Mouse (Mus musculus): ENCODE data around the gene Snd1. TPM values are rescaled to one million over a fixed set of nuclear protein-coding genes. Genes with fewer than 3 reads are reported as not detected.
"Not testable (repeated sequence)": the region's sequence is repeated elsewhere in the genome, so short reads cannot be mapped to it uniquely, and the experiment has no call there.

Snd1 gene
- polyA plus RNA-seq, 1 experiment from 2014 or later, result 64.8 TPM

GRCm38 (mm10) chr6:28898836-28899235, 423.9 kb downstream of the Snd1 start:
- H3K4me3 ChIP-seq (ENCODE audit: inconsistent target), result no peak overlapping the region
- H3K27ac ChIP-seq, result no peak overlapping the region
- H3K36me3 ChIP-seq (ENCODE audit: inconsistent target), result no peaks in the 10 kb centered on the region
- H3K79me2 ChIP-seq (ENCODE audit: inconsistent target), result no peaks in the 10 kb centered on the region
- WGBS (ENCODE audit: missing documents), result 24% methylated on average over 10 of the region's 10 CpGs

- Histone ChIP-seq H3K36me3 (ENCODE audit: inconsistent target) (no peaks in the 10 kb centered on the region), H3K27ac (no peak overlapping the region), H3K79me2 (ENCODE audit: inconsistent target) (no peaks in the 10 kb centered on the region), H3K4me3 (ENCODE audit: inconsistent target) (no peak overlapping the region)
- 81% methylated on average over 2 of the region's 2 CpGs for WGBS (ENCODE audit: missing documents)
Measured at GRCm38 (mm10) chr6:28902573-28902972, 427.6 kb downstream of the Snd1 start.

GRCm38 (mm10) chr6:28904417-28904816, 429.5 kb downstream of the Snd1 start:
- 65% methylated on average over 3 of the region's 4 CpGs for WGBS (ENCODE audit: missing documents)
- Histone ChIP-seq H3K4me3 (ENCODE audit: inconsistent target) (no peak overlapping the region), H3K79me2 (ENCODE audit: inconsistent target) (no peaks in the 10 kb centered on the region), H3K36me3 (ENCODE audit: inconsistent target) (no peaks in the 10 kb centered on the region), H3K27ac (no peak overlapping the region)

- Histone ChIP-seq H3K4me3 (ENCODE audit: inconsistent target) (no peak overlapping the region), H3K36me3 (ENCODE audit: inconsistent target) (no peaks in the 10 kb centered on the region), H3K27ac (no peak overlapping the region), H3K79me2 (ENCODE audit: inconsistent target) (no peaks in the 10 kb centered on the region)
- 79% methylated on average over 8 of the region's 8 CpGs for WGBS (ENCODE audit: missing documents)
Measured at GRCm38 (mm10) chr6:28905301-28905700, 430.4 kb downstream of the Snd1 start.

DNA sequence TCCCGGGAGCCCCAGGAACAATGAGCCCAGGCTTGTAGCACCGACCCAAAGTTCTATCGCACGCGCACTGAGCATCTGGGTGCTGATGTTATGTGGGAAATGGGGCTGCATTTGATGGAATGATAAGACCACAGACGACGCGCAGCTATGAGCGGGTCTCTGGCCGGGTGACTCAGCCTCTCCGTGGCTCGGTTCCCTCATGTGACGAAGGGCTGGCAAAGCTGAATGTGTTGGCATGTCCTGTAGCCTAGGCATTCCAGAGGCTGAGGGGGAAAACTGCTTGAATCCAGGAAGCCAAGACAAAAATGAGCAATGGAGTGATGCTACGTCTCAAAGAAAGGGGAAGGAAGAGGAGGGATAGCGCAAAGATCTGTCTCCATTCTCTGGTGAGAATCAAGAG, 434.9 kb downstream of the Snd1 start:
- Histone ChIP-seq H3K4me3 (ENCODE audit: inconsistent target) (no peak overlapping the region), H3K36me3 (ENCODE audit: inconsistent target) (no peaks in the 10 kb centered on the region), H3K27ac (no peak overlapping the region), H3K79me2 (ENCODE audit: inconsistent target) (no peaks in the 10 kb centered on the region)
- WGBS (ENCODE audit: missing documents), result 73% methylated on average over 15 of the region's 15 CpGs

- Histone ChIP-seq H3K27ac (no peak overlapping the region), H3K4me3 (ENCODE audit: inconsistent target) (no peak overlapping the region), H3K36me3 (ENCODE audit: inconsistent target) (no peaks in the 10 kb centered on the region), H3K79me2 (ENCODE audit: inconsistent target) (no peaks in the 10 kb centered on the region)
- 63% methylated on average over 1 of the region's 1 CpGs for WGBS (ENCODE audit: missing documents)
Measured at GRCm38 (mm10) chr6:28914981-28915380, 440.0 kb downstream of the Snd1 start.

GRCm38 (mm10) chr6:28916630-28917029, 441.7 kb downstream of the Snd1 start:
- WGBS (ENCODE audit: missing documents), result 30% methylated on average over 8 of the region's 8 CpGs
- no peaks in the 10 kb centered on the region for H3K79me2 ChIP-seq (ENCODE audit: inconsistent target)

GRCm38 (mm10) chr6:28919346-28919745, 444.4 kb downstream of the Snd1 start:
- H3K79me2 ChIP-seq (ENCODE audit: inconsistent target), result no peaks in the 10 kb centered on the region
- H3K36me3 ChIP-seq (ENCODE audit: inconsistent target), result no peaks in the 10 kb centered on the region
- H3K4me3 ChIP-seq (ENCODE audit: inconsistent target), result no peak overlapping the region
- WGBS (ENCODE audit: missing documents), result 85% methylated on average over 6 of the region's 6 CpGs
- no peak overlapping the region for H3K27ac ChIP-seq

More at GRCm38 (mm10) chr6:28916630-28917029, 441.7 kb downstream of the Snd1 start:
- Histone ChIP-seq H3K36me3 (ENCODE audit: inconsistent target) (no peaks in the 10 kb centered on the region), H3K27ac (no peak overlapping the region), H3K4me3 (ENCODE audit: inconsistent target) (no peak overlapping the region)

DNA sequence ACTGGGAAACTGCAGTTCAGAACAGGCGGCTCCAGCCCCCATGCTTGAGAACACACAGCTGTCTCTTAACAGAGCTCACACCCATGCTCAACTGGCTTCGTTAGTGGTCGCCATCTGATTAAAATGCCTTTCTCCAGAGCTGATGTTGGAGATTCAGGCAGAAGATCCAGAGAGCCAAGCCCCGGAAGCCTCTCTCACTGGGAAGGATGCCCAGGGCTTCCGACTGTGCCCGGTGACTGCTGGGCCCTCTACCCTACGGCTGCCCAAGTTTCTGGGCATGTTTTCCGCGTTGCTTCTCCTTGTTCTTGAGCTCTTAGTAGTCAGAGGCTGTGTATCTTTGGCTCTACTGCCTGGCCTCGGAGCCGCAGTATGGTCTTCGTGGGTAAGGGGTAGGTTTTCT, 447.4 kb downstream of the Snd1 start:
- WGBS (ENCODE audit: missing documents), result 92% methylated on average over 12 of the region's 12 CpGs

GRCm38 (mm10) chr6:28923091-28923824, 448.3 kb downstream of the Snd1 start:
- 87% methylated on average over 11 of the region's 11 CpGs for WGBS (ENCODE audit: missing documents)
- H3K79me2 ChIP-seq (ENCODE audit: inconsistent target), result no peaks in the 10 kb centered on the region
- H3K36me3 ChIP-seq (ENCODE audit: inconsistent target), result no peaks in the 10 kb centered on the region
- no peak overlapping the region for H3K27ac ChIP-seq
- no peak overlapping the region for H3K4me3 ChIP-seq (ENCODE audit: inconsistent target)

More for the DNA sequence above, 447.4 kb downstream of the Snd1 start:
- no peak overlapping the region for H3K27ac ChIP-seq
- no peak overlapping the region for H3K4me3 ChIP-seq (ENCODE audit: inconsistent target)
- H3K79me2 ChIP-seq (ENCODE audit: inconsistent target), result no peaks in the 10 kb centered on the region
- no peaks in the 10 kb centered on the region for H3K36me3 ChIP-seq (ENCODE audit: inconsistent target)

GRCm38 (mm10) chr6:28923837-28924236, 448.9 kb downstream of the Snd1 start:
- H3K36me3 ChIP-seq (ENCODE audit: inconsistent target), result no peaks in the 10 kb centered on the region
- no peak overlapping the region for H3K27ac ChIP-seq
- no peak overlapping the region for H3K4me3 ChIP-seq (ENCODE audit: inconsistent target)
- 80% methylated on average over 9 of the region's 10 CpGs for WGBS (ENCODE audit: missing documents)
- no peaks in the 10 kb centered on the region for H3K79me2 ChIP-seq (ENCODE audit: inconsistent target)

DNA sequence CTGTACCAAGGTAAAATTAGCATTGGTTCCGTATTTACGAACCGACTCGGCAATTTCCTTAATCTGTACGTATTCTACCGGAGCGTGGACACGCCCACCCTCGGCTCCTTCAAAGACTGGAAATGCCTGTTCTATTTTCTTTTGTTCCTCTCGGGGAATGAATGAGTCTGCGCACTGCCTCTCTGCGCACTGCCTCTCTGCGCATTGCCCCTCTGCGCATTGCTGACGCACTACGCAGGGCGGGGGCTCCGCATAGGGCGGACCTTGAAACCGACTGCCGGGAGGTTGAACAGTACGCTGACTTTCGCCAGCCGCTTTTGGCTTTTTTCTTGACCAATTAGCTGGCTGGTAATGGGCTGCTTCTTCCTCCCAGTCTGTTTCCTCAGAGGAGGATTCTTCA, 453.0 kb downstream of the Snd1 start:
- H3K36me3 ChIP-seq (ENCODE audit: inconsistent target); H3K4me3 ChIP-seq (ENCODE audit: inconsistent target); H3K79me2 ChIP-seq (ENCODE audit: inconsistent target); H3K27ac ChIP-seq: not testable (repeated sequence)
- whole genome bisulfite sequencing (ENCODE audit: missing documents), result no CpG with 5 or more reads among the region's 24 CpGs

GRCm38 (mm10) chr6:28929169-28929803, 454.3 kb downstream of the Snd1 start:
- H3K4me3 ChIP-seq (ENCODE audit: inconsistent target), result not testable (repeated sequence)

DNA sequence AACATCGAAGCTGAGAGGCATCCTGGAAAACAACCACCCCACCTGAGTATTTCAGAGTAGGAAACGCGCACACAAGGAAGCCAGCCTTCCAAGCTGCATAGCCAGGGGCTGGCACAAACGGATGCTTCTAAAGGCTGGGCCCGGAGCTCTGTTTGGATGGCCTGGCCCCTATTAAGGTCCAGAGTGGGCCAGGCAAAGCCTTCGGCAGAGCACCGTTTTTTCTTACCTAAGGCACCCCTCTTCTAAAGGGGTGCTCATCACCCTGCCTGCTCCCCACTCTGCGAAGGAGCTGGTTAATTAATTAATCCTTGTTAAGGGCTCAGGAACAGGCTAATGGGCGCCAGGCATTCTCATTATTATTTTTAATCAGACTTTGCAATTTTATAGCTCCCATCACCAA, 456.3 kb downstream of the Snd1 start:
- H3K4me3 ChIP-seq (ENCODE audit: inconsistent target), result no peak overlapping the region
- 84% methylated on average over 9 of the region's 9 CpGs for WGBS (ENCODE audit: missing documents)
- no peaks in the 10 kb centered on the region for H3K79me2 ChIP-seq (ENCODE audit: inconsistent target)
- H3K36me3 ChIP-seq (ENCODE audit: inconsistent target), result no peaks in the 10 kb centered on the region
- no peak overlapping the region for H3K27ac ChIP-seq

More at GRCm38 (mm10) chr6:28929169-28929803, 454.3 kb downstream of the Snd1 start:
- not testable (repeated sequence) for H3K79me2 ChIP-seq (ENCODE audit: inconsistent target); H3K27ac ChIP-seq; H3K36me3 ChIP-seq (ENCODE audit: inconsistent target)
- WGBS (ENCODE audit: missing documents), result 98% methylated on average over 14 of the region's 25 CpGs

GRCm38 (mm10) chr6:28931636-28932327, 456.8 kb downstream of the Snd1 start:
- 4% methylated on average over 9 of the region's 13 CpGs for WGBS (ENCODE audit: missing documents)
- Histone ChIP-seq H3K79me2 (ENCODE audit: inconsistent target) (no peaks in the 10 kb centered on the region), H3K4me3 (ENCODE audit: inconsistent target) (no peak overlapping the region), H3K27ac (no peak overlapping the region), H3K36me3 (ENCODE audit: inconsistent target) (no peaks in the 10 kb centered on the region)

Measured in macrophage (primary cell).